Mouse (Mus musculus): Measurements from ENCODE around the gene Dnm1. TPM values are rescaled to one million over a fixed set of nuclear protein-coding genes. Genes with fewer than 3 reads are reported as not detected.
"Not testable (repeated sequence)": the region's sequence is repeated elsewhere in the genome, so short reads cannot be mapped to it uniquely, and the experiment has no call there.

Gene Dnm1
- polyA plus RNA-seq, 1 experiment from 2014 or later, result 12.4 TPM

DNA sequence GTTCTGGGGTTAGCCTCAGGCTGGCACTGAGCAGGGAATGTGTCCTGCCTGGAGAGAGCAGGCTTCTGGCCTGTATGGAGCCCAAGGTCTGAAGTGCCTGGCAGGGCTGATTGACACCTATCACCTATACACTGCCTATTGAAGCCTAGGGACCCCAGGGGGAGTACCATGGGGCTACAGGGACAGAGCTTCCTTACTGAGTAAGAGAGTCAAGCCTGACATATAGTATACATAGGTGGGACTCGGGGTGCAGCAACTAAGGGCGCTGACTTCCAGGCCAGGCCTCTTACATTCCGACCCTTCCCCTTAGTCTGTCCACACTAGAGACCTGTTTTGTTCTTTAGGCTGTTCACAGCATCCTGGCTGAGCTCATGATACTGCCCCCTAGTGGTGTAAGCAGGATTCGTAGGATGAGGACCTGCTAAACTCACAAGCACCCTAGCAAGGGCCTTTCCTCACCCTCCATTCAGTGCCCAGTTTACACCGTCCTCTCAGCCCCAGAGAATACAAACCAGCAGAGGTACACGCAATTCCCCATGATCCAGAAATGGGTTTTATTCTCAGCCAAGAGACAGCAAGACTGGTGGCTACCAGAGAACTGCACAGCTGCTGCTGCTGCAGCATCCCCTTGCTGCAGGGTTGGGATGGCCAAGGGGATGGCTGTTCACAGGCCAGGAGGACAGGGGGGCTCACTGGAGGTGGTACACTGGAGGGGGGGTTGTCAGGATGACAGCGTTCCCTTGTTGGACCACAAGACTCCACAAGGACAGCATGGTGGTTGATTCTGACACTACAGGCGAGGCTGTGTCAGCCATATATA, 45.0 kb downstream of the Dnm1 start:
- Histone ChIP-seq H3K27me3 (ENCODE audit: control insufficient read depth, insufficient read depth, low read length) (peaks cover 3% of the 10 kb centered on the region), H3K4me1 (replicated peaks; ENCODE audit: control insufficient read depth, insufficient read depth, low read length) (peaks cover 6% of the 10 kb centered on the region; the same call in 1 of the 2 replicates), H3K36me3 (ENCODE audit: control insufficient read depth, insufficient read depth, low read length) (peaks cover 8% of the 10 kb centered on the region; the same call in 1 of the 2 replicates), H3K9me3 (ENCODE audit: control insufficient read depth, low read length) (no peaks in the 10 kb centered on the region), H3K4me2 (ENCODE audit: low read depth, low read length, severe bottlenecking) (no peak overlapping the region), H3K4me3 (ENCODE audit: low read depth, low read length) (no peak overlapping the region), H3K27ac (ENCODE audit: low read depth, low read length) (no peak overlapping the region), H3K9ac (ENCODE audit: low read length) (no peak overlapping the region)
- DNase-seq (ENCODE audit: low spot score) (peak; percentile 83), ATAC-seq (replicated peaks; ENCODE audit: low FRiP score) (no peak)
- WGBS, result 43% methylated on average over 8 of the region's 8 CpGs

DNA sequence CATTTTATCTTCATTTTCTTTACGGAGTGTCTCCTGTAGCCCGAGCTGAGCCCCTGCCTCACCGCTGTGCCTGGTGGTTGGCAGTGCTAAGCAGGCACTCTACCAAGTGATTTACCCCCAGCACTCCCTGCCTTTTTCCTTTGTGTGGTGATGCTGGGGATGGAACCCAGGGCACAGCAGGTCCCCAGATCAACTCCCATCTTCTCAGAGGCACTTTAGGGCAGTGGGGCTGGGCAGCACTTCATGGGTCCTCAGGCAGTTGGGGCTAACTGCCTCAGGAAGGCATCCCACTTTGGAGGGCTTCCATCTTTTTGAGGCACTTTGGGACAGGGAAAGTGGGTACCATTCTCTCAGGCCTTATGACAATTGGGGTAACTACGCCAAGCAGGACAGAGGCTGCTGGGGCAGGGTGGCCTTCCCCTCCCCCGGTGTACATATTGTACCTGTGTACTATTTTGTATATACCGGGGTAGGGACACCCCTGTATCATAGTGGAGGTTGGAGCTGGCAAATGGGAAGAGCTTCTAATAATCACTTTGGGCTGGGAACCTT, 45.8 kb downstream of the Dnm1 start:
- no peaks in the 10 kb centered on the region for H3K9me3 ChIP-seq (ENCODE audit: control insufficient read depth, low read length)
- no peak overlapping the region for H3K4me3 ChIP-seq (ENCODE audit: low read depth, low read length)
- 90% methylated on average over 6 of the region's 6 CpGs for WGBS
- ATAC-seq (replicated peaks; ENCODE audit: low FRiP score), result no peak
- no peaks in the 10 kb centered on the region; the same call in 1 of the 2 replicates for H3K27me3 ChIP-seq (ENCODE audit: control insufficient read depth, insufficient read depth, low read length)
- peaks cover 6% of the 10 kb centered on the region; the same call in 1 of the 2 replicates for H3K4me1 ChIP-seq (replicated peaks; ENCODE audit: control insufficient read depth, insufficient read depth, low read length)
- H3K4me2 ChIP-seq (ENCODE audit: low read depth, low read length, severe bottlenecking), result no peak overlapping the region
- H3K36me3 ChIP-seq (ENCODE audit: control insufficient read depth, insufficient read depth, low read length), result peaks cover 8% of the 10 kb centered on the region; the same call in 1 of the 2 replicates
- peak; percentile 48 for DNase-seq (ENCODE audit: low spot score)
- H3K9ac ChIP-seq (ENCODE audit: low read length), result no peak overlapping the region
- H3K27ac ChIP-seq (ENCODE audit: low read depth, low read length), result no peak overlapping the region

GRCm38 (mm10) chr2:32306176-32306575, 47.0 kb downstream of the Dnm1 start:
- H3K9ac ChIP-seq (ENCODE audit: low read length), result no peak overlapping the region
- H3K4me2 ChIP-seq (ENCODE audit: low read depth, low read length, severe bottlenecking), result no peak overlapping the region
- ATAC-seq (replicated peaks; ENCODE audit: low FRiP score), result no peak
- H3K4me1 ChIP-seq (replicated peaks; ENCODE audit: control insufficient read depth, insufficient read depth, low read length), result no peaks in the 10 kb centered on the region
- 85% methylated on average over 9 of the region's 9 CpGs for WGBS
- DNase-seq (ENCODE audit: low spot score), result peak; percentile 49
- no peak overlapping the region for H3K27ac ChIP-seq (ENCODE audit: low read depth, low read length)
- peaks cover 8% of the 10 kb centered on the region; the same call in 1 of the 2 replicates for H3K36me3 ChIP-seq (ENCODE audit: control insufficient read depth, insufficient read depth, low read length)
- H3K4me3 ChIP-seq (ENCODE audit: low read depth, low read length), result no peak overlapping the region
- H3K9me3 ChIP-seq (ENCODE audit: control insufficient read depth, low read length), result no peaks in the 10 kb centered on the region
- H3K27me3 ChIP-seq (ENCODE audit: control insufficient read depth, insufficient read depth, low read length), result no peaks in the 10 kb centered on the region

- 88% methylated on average over 5 of the region's 5 CpGs for WGBS
- no peak overlapping the region for H3K4me3 ChIP-seq (ENCODE audit: low read depth, low read length)
- no peak for DNase-seq (ENCODE audit: low spot score)
- H3K27ac ChIP-seq (ENCODE audit: low read depth, low read length), result no peak overlapping the region
- H3K4me1 ChIP-seq (replicated peaks; ENCODE audit: control insufficient read depth, insufficient read depth, low read length), result no peaks in the 10 kb centered on the region
- no peak overlapping the region for H3K4me2 ChIP-seq (ENCODE audit: low read depth, low read length, severe bottlenecking)
- no peak overlapping the region for H3K9ac ChIP-seq (ENCODE audit: low read length)
- ATAC-seq (replicated peaks; ENCODE audit: low FRiP score), result no peak
- H3K27me3 ChIP-seq (ENCODE audit: control insufficient read depth, insufficient read depth, low read length), result no peaks in the 10 kb centered on the region
- peaks cover 8% of the 10 kb centered on the region; the same call in 1 of the 2 replicates for H3K36me3 ChIP-seq (ENCODE audit: control insufficient read depth, insufficient read depth, low read length)
- no peaks in the 10 kb centered on the region for H3K9me3 ChIP-seq (ENCODE audit: control insufficient read depth, low read length)
Measured at GRCm38 (mm10) chr2:32305668-32306067, 47.5 kb downstream of the Dnm1 start.

- peaks cover 8% of the 10 kb centered on the region; the same call in 1 of the 2 replicates for H3K36me3 ChIP-seq (ENCODE audit: control insufficient read depth, insufficient read depth, low read length)
- H3K4me2 ChIP-seq (ENCODE audit: low read depth, low read length, severe bottlenecking), result no peak overlapping the region
- no peaks in the 10 kb centered on the region for H3K27me3 ChIP-seq (ENCODE audit: control insufficient read depth, insufficient read depth, low read length)
- H3K4me3 ChIP-seq (ENCODE audit: low read depth, low read length), result no peak overlapping the region
- WGBS, result 57% methylated on average over 8 of the region's 8 CpGs
- peak; percentile 55 for ATAC-seq (replicated peaks; ENCODE audit: low FRiP score)
- no peaks in the 10 kb centered on the region for H3K4me1 ChIP-seq (replicated peaks; ENCODE audit: control insufficient read depth, insufficient read depth, low read length)
- H3K9me3 ChIP-seq (ENCODE audit: control insufficient read depth, low read length), result no peaks in the 10 kb centered on the region
- no peak overlapping the region for H3K9ac ChIP-seq (ENCODE audit: low read length)
- peak; percentile 80 for DNase-seq (ENCODE audit: low spot score)
- no peak overlapping the region for H3K27ac ChIP-seq (ENCODE audit: low read depth, low read length)
Measured at GRCm38 (mm10) chr2:32304145-32304832, 48.8 kb downstream of the Dnm1 start.

DNA sequence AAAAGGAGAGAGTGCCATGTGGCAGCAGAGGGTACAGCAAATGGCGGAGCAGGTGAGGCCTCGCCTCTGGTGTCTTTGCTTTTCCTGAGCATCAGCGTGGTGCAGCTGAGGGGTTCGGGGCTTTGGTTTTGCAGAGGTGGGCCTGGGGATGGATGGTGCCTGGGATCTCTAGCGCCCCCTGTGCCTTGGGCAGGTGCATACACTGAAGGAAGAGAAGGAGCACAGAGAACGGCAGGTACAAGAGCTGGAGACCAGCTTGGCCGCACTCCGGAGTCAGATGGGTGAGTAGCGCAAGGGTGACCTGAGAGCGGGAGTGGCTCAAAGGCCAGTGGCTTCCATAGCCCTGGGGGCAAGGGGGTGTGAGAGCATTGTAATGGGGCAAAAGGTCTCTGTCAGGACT, 50.2 kb downstream of the Dnm1 start:
- H3K9me3 ChIP-seq (ENCODE audit: control insufficient read depth, low read length), result no peaks in the 10 kb centered on the region
- H3K36me3 ChIP-seq (ENCODE audit: control insufficient read depth, insufficient read depth, low read length), result peaks cover 8% of the 10 kb centered on the region; the same call in 1 of the 2 replicates
- H3K4me3 ChIP-seq (ENCODE audit: low read depth, low read length), result no peak overlapping the region
- no peak overlapping the region for H3K27ac ChIP-seq (ENCODE audit: low read depth, low read length)
- no peak overlapping the region for H3K4me2 ChIP-seq (ENCODE audit: low read depth, low read length, severe bottlenecking)
- no peaks in the 10 kb centered on the region for H3K27me3 ChIP-seq (ENCODE audit: control insufficient read depth, insufficient read depth, low read length)
- no peak overlapping the region for H3K9ac ChIP-seq (ENCODE audit: low read length)
- ATAC-seq (replicated peaks; ENCODE audit: low FRiP score) (no peak), DNase-seq (ENCODE audit: low spot score) (no peak)
- WGBS, result 90% methylated on average over 9 of the region's 10 CpGs
- H3K4me1 ChIP-seq (replicated peaks; ENCODE audit: control insufficient read depth, insufficient read depth, low read length), result no peaks in the 10 kb centered on the region

- no peak for DNase-seq (ENCODE audit: low spot score)
- peaks cover 5% of the 10 kb centered on the region; the same call in 1 of the 2 replicates for H3K36me3 ChIP-seq (ENCODE audit: control insufficient read depth, insufficient read depth, low read length)
- no peak overlapping the region for H3K9ac ChIP-seq (ENCODE audit: low read length)
- 93% methylated on average over 4 of the region's 4 CpGs for WGBS
- no peaks in the 10 kb centered on the region for H3K27me3 ChIP-seq (ENCODE audit: control insufficient read depth, insufficient read depth, low read length)
- H3K9me3 ChIP-seq (ENCODE audit: control insufficient read depth, low read length), result no peaks in the 10 kb centered on the region
- ATAC-seq (replicated peaks; ENCODE audit: low FRiP score), result no peak
- no peak overlapping the region for H3K4me3 ChIP-seq (ENCODE audit: low read depth, low read length)
- no peak overlapping the region for H3K27ac ChIP-seq (ENCODE audit: low read depth, low read length)
- H3K4me1 ChIP-seq (replicated peaks; ENCODE audit: control insufficient read depth, insufficient read depth, low read length), result no peaks in the 10 kb centered on the region
- H3K4me2 ChIP-seq (ENCODE audit: low read depth, low read length, severe bottlenecking), result no peak overlapping the region
Measured at GRCm38 (mm10) chr2:32299469-32299868, 53.7 kb downstream of the Dnm1 start.

DNA sequence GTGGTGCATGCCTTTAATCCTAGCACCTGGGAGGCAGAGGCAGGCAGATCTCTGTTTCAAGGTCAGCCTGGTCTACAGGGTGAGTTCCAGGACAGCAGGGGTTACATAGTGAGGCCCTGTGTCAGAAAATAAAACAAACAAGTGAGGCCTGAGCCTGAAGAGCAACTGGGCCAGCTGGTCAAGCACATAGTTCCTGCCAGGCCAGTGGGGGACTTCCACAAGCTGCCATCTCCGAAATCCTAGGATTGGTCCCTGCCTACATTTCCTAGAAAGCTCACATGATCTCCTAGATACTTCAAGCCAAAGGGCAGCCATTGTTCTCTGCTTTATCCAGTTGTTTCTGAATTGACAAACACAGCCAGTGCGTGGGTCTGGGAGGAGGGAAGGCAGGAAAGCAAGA, 57.3 kb downstream of the Dnm1 start:
- H3K4me3 ChIP-seq (ENCODE audit: low read depth, low read length); H3K9ac ChIP-seq (ENCODE audit: low read length); H3K4me2 ChIP-seq (ENCODE audit: low read depth, low read length, severe bottlenecking); H3K27ac ChIP-seq (ENCODE audit: low read depth, low read length); DNase-seq (ENCODE audit: low spot score); H3K27me3 ChIP-seq (ENCODE audit: control insufficient read depth, insufficient read depth, low read length); H3K36me3 ChIP-seq (ENCODE audit: control insufficient read depth, insufficient read depth, low read length); H3K4me1 ChIP-seq (replicated peaks; ENCODE audit: control insufficient read depth, insufficient read depth, low read length); H3K9me3 ChIP-seq (ENCODE audit: control insufficient read depth, low read length); ATAC-seq (replicated peaks; ENCODE audit: low FRiP score): not testable (repeated sequence)
- 90% methylated on average over 2 of the region's 2 CpGs for WGBS

All from forebrain, embryonic 11.5 days (tissue).